Mouse (Mus musculus): ENCODE data around the gene Slc27a5.

- TF ChIP-seq POLR2A (IDR thresholded peaks at IDR 0.05; ENCODE audit: borderline replicate concordance, extremely low read depth, low read depth, low read length) (peak; percentile 80; the same call in 1 of the 2 replicates), CTCF (IDR thresholded peaks at IDR 0.05; ENCODE audit: insufficient read depth, low read length) (no peak)
Measured at GRCm38 (mm10) chr7:12961511-12962141, 36.4 kb downstream of the Slc27a5 start.

Measured in lung, adult 2 months (tissue).